In the genomic region with DNA sequence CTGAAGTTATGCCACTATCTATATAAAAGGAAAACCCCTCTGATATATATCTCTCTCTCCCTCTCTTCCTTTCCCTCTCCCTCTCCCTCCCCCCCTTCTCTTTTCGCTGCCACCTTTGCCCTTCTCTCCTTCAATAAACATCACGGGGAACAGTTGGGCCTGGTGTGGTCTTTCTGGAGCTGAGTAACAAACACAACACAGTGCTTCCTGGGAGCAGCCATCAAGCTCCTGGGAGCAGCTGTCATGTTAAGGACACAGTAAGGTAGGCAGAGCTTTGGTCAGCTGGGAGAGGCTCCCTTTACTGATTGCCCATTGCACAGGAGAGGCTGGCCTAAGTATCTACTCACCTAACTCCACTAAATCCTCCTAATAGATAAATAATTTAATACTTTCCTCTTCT, we compare ENCODE assay signal across 26 mouse cellular contexts. TPM values are rescaled to one million over a fixed set of nuclear protein-coding genes. Genes with fewer than 3 reads are reported as not detected.
DNase-seq lines count a peak whose midpoint lies in the region; ATAC-seq and TF ChIP-seq lines count a peak whose summit lies in the region.
"Had no signal": no experiment of that assay in that cellular context is flagged by ENCODE, and none has a peak within 500 bp of the region (broad histone marks: within the 10 kb centered on the region; RNA-seq: fewer than 3 reads in every experiment).

No protein-coding gene starts in this region.

- peak; percentile 37 for DNase-seq in forebrain, embryonic 11.5 days (ENCODE audit: low spot score)
- no peak for DNase-seq in lung, embryonic 14.5 days
- DNase-seq in lung, adult 18-20 months, result no peak
- DNase-seq in intestine, embryonic 14.5 days (ENCODE audit: low spot score), result no peak
- DNase-seq in stomach, postnatal 0 days (ENCODE audit: low spot score), result peak; percentile 23
- DNase-seq in adrenal gland, postnatal 4 days (ENCODE audit: low spot score in 2 of 2), result no peak
- DNase-seq: adrenal gland, adult 8-10 months; cerebellum, adult 9-10 months; cerebellum, postnatal 36 days; gastrocnemius, postnatal 25 days; heart, postnatal 36 days; kidney, adult 8-10 months; kidney, postnatal 10 days; layer of hippocampus, adult 9-11 months; lung, postnatal 10 days; thymus, postnatal 14 days had no signal

- H3K9ac ChIP-seq in forebrain, embryonic 11.5 days (ENCODE audit: low read length), result no peak overlapping the region
- H3K9ac ChIP-seq in forebrain, embryonic 12.5 days, result no peak overlapping the region
- no peak overlapping the region for H3K9ac ChIP-seq in lung, embryonic 14.5 days
- H3K9ac ChIP-seq in intestine, embryonic 14.5 days (ENCODE audit: low read length), result no peak overlapping the region
- H3K9ac ChIP-seq in stomach, postnatal 0 days (ENCODE audit: low read length), result no peak overlapping the region
- H3K9ac ChIP-seq: embryonic facial prominence, embryonic 13.5 days; forebrain, embryonic 13.5 days; hindbrain, embryonic 14.5 days; limb, embryonic 15.5 days; stomach, embryonic 15.5 days had no signal

- TF ChIP-seq EP300 in stomach, postnatal 0 days (optimal IDR thresholded peaks at IDR 0.05), result no peak

- 0 out of 2 replicates have a peak overlapping the region, but pooled peaks have one; percentile 46 for H3K27ac ChIP-seq in forebrain, embryonic 11.5 days (ENCODE audit: low read depth, low read length)
- H3K27ac ChIP-seq in forebrain, embryonic 12.5 days, result no peak overlapping the region
- H3K27ac ChIP-seq in lung, embryonic 14.5 days (ENCODE audit: low read depth), result no peak overlapping the region
- peak overlapping the region; percentile 7; the same call in 1 of the 2 replicates for H3K27ac ChIP-seq in intestine, embryonic 14.5 days (ENCODE audit: low read depth)
- peak overlapping the region; percentile 56; the same call in 1 of the 2 replicates for H3K27ac ChIP-seq in stomach, postnatal 0 days (replicated peaks)
- H3K27ac ChIP-seq: embryonic facial prominence, embryonic 13.5 days; forebrain, embryonic 13.5 days; heart, embryonic 10.5 days; hindbrain, embryonic 14.5 days; limb, embryonic 10.5 days; limb, embryonic 15.5 days; macrophage; stomach, embryonic 15.5 days had no signal

- WGBS in forebrain, embryonic 11.5 days, result 38% methylated on average over 2 of the region's 2 CpGs
- WGBS in forebrain, embryonic 12.5 days, result 33% methylated on average over 2 of the region's 2 CpGs
- 8% methylated on average over 2 of the region's 2 CpGs for WGBS in lung, embryonic 14.5 days
- 56% methylated on average over 2 of the region's 2 CpGs for WGBS in intestine, embryonic 14.5 days
- WGBS in stomach, postnatal 0 days, result 29% methylated on average over 2 of the region's 2 CpGs

- H3K4me1 ChIP-seq in forebrain, embryonic 11.5 days (replicated peaks; ENCODE audit: control insufficient read depth, insufficient read depth, low read length), result peaks cover 14% of the 10 kb centered on the region
- peaks cover 29% of the 10 kb centered on the region for H3K4me1 ChIP-seq in forebrain, embryonic 12.5 days
- peaks cover 6% of the 10 kb centered on the region; the same call in 1 of the 2 replicates for H3K4me1 ChIP-seq in lung, embryonic 14.5 days (ENCODE audit: insufficient read depth)
- peaks cover 15% of the 10 kb centered on the region for H3K4me1 ChIP-seq in intestine, embryonic 14.5 days (replicated peaks; ENCODE audit: control insufficient read depth, insufficient read depth, low read length)
- no peaks in the 10 kb centered on the region for H3K4me1 ChIP-seq in stomach, postnatal 0 days (replicated peaks; ENCODE audit: control insufficient read depth, insufficient read depth)
- H3K4me1 ChIP-seq: limb, embryonic 15.5 days; stomach, embryonic 15.5 days had no signal

- H3K36me3 ChIP-seq in forebrain, embryonic 11.5 days (ENCODE audit: control insufficient read depth, insufficient read depth, low read length), result no peaks in the 10 kb centered on the region
- 0 out of 2 replicates have a peak, but pooled peaks cover 2% of the 10 kb centered on the region for H3K36me3 ChIP-seq in forebrain, embryonic 12.5 days (replicated peaks)
- no peaks in the 10 kb centered on the region for H3K36me3 ChIP-seq in lung, embryonic 14.5 days (ENCODE audit: insufficient read depth)
- H3K36me3 ChIP-seq in intestine, embryonic 14.5 days (ENCODE audit: control insufficient read depth, insufficient read depth, low read length), result no peaks in the 10 kb centered on the region
- no peaks in the 10 kb centered on the region for H3K36me3 ChIP-seq in stomach, postnatal 0 days (ENCODE audit: control insufficient read depth, insufficient read depth, low read length)
- H3K36me3 ChIP-seq: embryonic facial prominence, embryonic 13.5 days; heart, embryonic 10.5 days; limb, embryonic 10.5 days; stomach, embryonic 15.5 days had no signal

- peak overlapping the region; percentile 8; the same call in 1 of the 2 replicates for H3K4me2 ChIP-seq in forebrain, embryonic 11.5 days (ENCODE audit: low read depth, low read length, severe bottlenecking)
- no peak overlapping the region for H3K4me2 ChIP-seq in forebrain, embryonic 12.5 days
- no peak overlapping the region for H3K4me2 ChIP-seq in lung, embryonic 14.5 days
- H3K4me2 ChIP-seq in intestine, embryonic 14.5 days (ENCODE audit: low read length), result no peak overlapping the region
- H3K4me2 ChIP-seq in stomach, postnatal 0 days (replicated peaks; ENCODE audit: low read depth), result no peak overlapping the region
- H3K4me2 ChIP-seq: forebrain, embryonic 13.5 days; hindbrain, embryonic 14.5 days; limb, embryonic 15.5 days; stomach, embryonic 15.5 days had no signal

- no peak for ATAC-seq in forebrain, embryonic 11.5 days (replicated peaks; ENCODE audit: low FRiP score)
- ATAC-seq in forebrain, embryonic 12.5 days (ENCODE audit: low FRiP score), result no peak
- ATAC-seq in lung, embryonic 14.5 days (ENCODE audit: insufficient read depth), result peak; percentile 43; the same call in 1 of the 2 replicates
- no peak for ATAC-seq in intestine, embryonic 14.5 days (replicated peaks; ENCODE audit: low FRiP score, low TSS enrichment, low read depth)
- ATAC-seq in stomach, postnatal 0 days (ENCODE audit: low FRiP score, low TSS enrichment), result peak; percentile 60; the same call in 1 of the 2 replicates

- no peaks in the 10 kb centered on the region for H3K27me3 ChIP-seq in forebrain, embryonic 11.5 days (ENCODE audit: control insufficient read depth, insufficient read depth, low read length)
- H3K27me3 ChIP-seq in forebrain, embryonic 12.5 days, result no peaks in the 10 kb centered on the region
- H3K27me3 ChIP-seq in lung, embryonic 14.5 days (ENCODE audit: insufficient read depth, low read length), result no peaks in the 10 kb centered on the region
- no peaks in the 10 kb centered on the region for H3K27me3 ChIP-seq in intestine, embryonic 14.5 days (replicated peaks; ENCODE audit: control insufficient read depth, insufficient read depth, low read length)
- H3K27me3 ChIP-seq in stomach, postnatal 0 days (ENCODE audit: control insufficient read depth, insufficient read depth, low read length), result no peaks in the 10 kb centered on the region
- H3K27me3 ChIP-seq: embryonic facial prominence, embryonic 13.5 days; forebrain, embryonic 13.5 days; limb, embryonic 15.5 days; stomach, embryonic 15.5 days had no signal

- TF ChIP-seq CTCF in lung, embryonic 14.5 days (IDR thresholded peaks at IDR 0.05; ENCODE audit: low read depth), result no peak
- no peak for TF ChIP-seq CTCF in stomach, postnatal 0 days (IDR thresholded peaks at IDR 0.05; ENCODE audit: low read depth)

- H3K9me3 ChIP-seq in forebrain, embryonic 11.5 days (ENCODE audit: control insufficient read depth, low read length), result no peaks in the 10 kb centered on the region
- H3K9me3 ChIP-seq in forebrain, embryonic 12.5 days, result no peaks in the 10 kb centered on the region
- no peaks in the 10 kb centered on the region for H3K9me3 ChIP-seq in lung, embryonic 14.5 days (ENCODE audit: low read depth, low read length)
- H3K9me3 ChIP-seq in intestine, embryonic 14.5 days (ENCODE audit: control insufficient read depth, low read length), result no peaks in the 10 kb centered on the region
- H3K9me3 ChIP-seq in stomach, postnatal 0 days (ENCODE audit: control insufficient read depth, low read length), result no peaks in the 10 kb centered on the region
- H3K9me3 ChIP-seq: embryonic facial prominence, embryonic 13.5 days; forebrain, embryonic 13.5 days; G1E; heart, embryonic 10.5 days; limb, embryonic 10.5 days; limb, embryonic 15.5 days; stomach, embryonic 15.5 days had no signal

- H3K4me3 ChIP-seq in forebrain, embryonic 11.5 days (ENCODE audit: low read depth, low read length), result no peak overlapping the region
- no peak overlapping the region for H3K4me3 ChIP-seq in forebrain, embryonic 12.5 days (replicated peaks)
- no peak overlapping the region for H3K4me3 ChIP-seq in lung, embryonic 14.5 days (ENCODE audit: low read depth, low read length)
- no peak overlapping the region for H3K4me3 ChIP-seq in intestine, embryonic 14.5 days (ENCODE audit: low read depth, low read length)
- H3K4me3 ChIP-seq in stomach, postnatal 0 days (ENCODE audit: low read depth, low read length), result no peak overlapping the region
- H3K4me3 ChIP-seq: embryonic facial prominence, embryonic 13.5 days; forebrain, embryonic 13.5 days; limb, embryonic 10.5 days; limb, embryonic 15.5 days; stomach, embryonic 15.5 days had no signal

RNA-seq across cellular contexts. Expression of gene Ano10, which starts 9.5 kb away (rescaled TPM):
- 34.0 and 44.6 TPM in 2 replicates for polyA plus RNA-seq in forebrain, embryonic 11.5 days (2014; fragmentation: Nextera tagmentation; extraction: Ambion mirVana)
- 36.4 and 37.0 TPM in 2 replicates for polyA plus RNA-seq in forebrain, embryonic 12.5 days (2016; fragmentation: Nextera tagmentation; extraction: Ambion mirVana)
- 31.5 and 38.4 TPM in 2 replicates for polyA plus RNA-seq in lung, embryonic 14.5 days (2014; fragmentation: Nextera tagmentation; extraction: Ambion mirVana)
- 38.9 and 41.6 TPM in 2 replicates for polyA plus RNA-seq in intestine, embryonic 14.5 days (2014; fragmentation: Nextera tagmentation; extraction: Ambion mirVana)
- polyA plus RNA-seq in stomach, postnatal 0 days (2015; fragmentation: Nextera tagmentation; extraction: Ambion mirVana), result 30.8 and 33.0 TPM in 2 replicates
- 10 to 100 TPM; 60.3 to 65.8 TPM for total RNA-seq in adrenal gland, postnatal 4 days (2021)

Comparison
In these comparisons a context has a peak if more than half of its experiments do, and no peak if none do; other contexts are left out.
1. H3K27ac ChIP-seq: peak in forebrain, embryonic 11.5 days (single experiment), intestine, embryonic 14.5 days (single experiment) and stomach, postnatal 0 days (single experiment); none in forebrain, embryonic 12.5 days (single experiment) and lung, embryonic 14.5 days (single experiment).
2. ATAC-seq: peak in lung, embryonic 14.5 days (single experiment) and stomach, postnatal 0 days (single experiment); none in forebrain, embryonic 11.5 days (single experiment), forebrain, embryonic 12.5 days (single experiment) and intestine, embryonic 14.5 days (single experiment).
3. DNase-seq: peak in forebrain, embryonic 11.5 days (single experiment) and stomach, postnatal 0 days (single experiment); none in lung, embryonic 14.5 days (single experiment), lung, adult 18-20 months (0 of 2), intestine, embryonic 14.5 days (single experiment) and adrenal gland, postnatal 4 days (0 of 2).